Mouse (Mus musculus): ENCODE measurements around the gene Rcsd1. TPM values are rescaled to one million over a fixed set of nuclear protein-coding genes. Genes with fewer than 3 reads are reported as not detected.

Gene Rcsd1
- polyA plus RNA-seq, 1 experiment: 6.0 TPM

DNA sequence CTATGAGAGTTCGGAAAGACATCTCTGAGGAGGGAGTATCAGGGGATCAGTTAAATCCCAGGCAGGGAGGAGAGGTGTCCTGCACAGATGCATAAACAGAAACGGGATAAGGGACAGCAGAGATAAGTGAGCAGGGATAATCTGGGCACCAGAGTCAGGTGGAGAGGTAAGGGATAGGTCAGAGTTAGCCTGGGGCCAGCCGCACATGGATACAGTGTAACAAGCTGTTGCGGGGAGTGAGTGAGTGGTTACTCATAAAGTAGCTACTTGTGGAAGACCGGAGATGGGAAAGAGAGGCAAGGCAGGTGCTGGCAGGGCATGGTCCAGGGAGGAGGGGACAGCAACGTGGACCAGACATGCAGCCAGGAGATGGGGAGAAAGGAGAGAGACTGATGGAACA, 39.5 kb downstream of the Rcsd1 start:
- H3K4me3 ChIP-seq (ENCODE audit: insufficient read depth, low read length): no peak overlapping the region
- TF ChIP-seq CTCF (IDR thresholded peaks at IDR 0.05; ENCODE audit: extremely low read depth, insufficient read depth, low read length) (no peak), POLR2A (IDR thresholded peaks at IDR 0.05; ENCODE audit: extremely low read depth, insufficient read depth, low read length) (no peak)
- H3K4me1 ChIP-seq (ENCODE audit: control insufficient read depth, insufficient read depth, low read length): no peaks in the 10 kb centered on the region
- H3K27ac ChIP-seq (ENCODE audit: insufficient read depth, low read length): no peak overlapping the region

DNA sequence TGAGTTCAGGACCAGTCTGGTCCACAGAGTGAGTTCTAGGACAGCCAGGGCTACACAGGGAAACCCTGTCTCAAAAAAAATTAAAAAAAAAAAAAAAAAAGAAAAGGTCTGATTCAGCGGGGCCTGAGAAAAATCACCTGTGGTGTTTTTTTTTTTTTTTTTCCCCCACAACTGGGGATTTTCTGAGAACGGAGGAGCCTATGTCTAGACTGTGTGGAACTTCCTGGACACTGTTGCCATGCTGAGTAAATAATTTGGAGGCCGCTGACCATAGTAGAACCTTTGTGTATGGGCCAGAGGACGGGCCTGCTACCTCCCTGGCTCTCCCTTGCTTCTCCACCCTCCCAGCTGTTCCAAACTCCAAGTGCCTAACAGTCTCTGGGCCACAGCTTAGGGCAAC, 40.7 kb downstream of the Rcsd1 start:
- no peak for TF ChIP-seq POLR2A (IDR thresholded peaks at IDR 0.05; ENCODE audit: extremely low read depth, insufficient read depth, low read length)
- TF ChIP-seq CTCF (IDR thresholded peaks at IDR 0.05; ENCODE audit: extremely low read depth, insufficient read depth, low read length): no peak
- H3K27ac ChIP-seq (ENCODE audit: insufficient read depth, low read length): no peak overlapping the region
- no peaks in the 10 kb centered on the region for H3K4me1 ChIP-seq (ENCODE audit: control insufficient read depth, insufficient read depth, low read length)
- H3K4me3 ChIP-seq (ENCODE audit: insufficient read depth, low read length): no peak overlapping the region

DNA sequence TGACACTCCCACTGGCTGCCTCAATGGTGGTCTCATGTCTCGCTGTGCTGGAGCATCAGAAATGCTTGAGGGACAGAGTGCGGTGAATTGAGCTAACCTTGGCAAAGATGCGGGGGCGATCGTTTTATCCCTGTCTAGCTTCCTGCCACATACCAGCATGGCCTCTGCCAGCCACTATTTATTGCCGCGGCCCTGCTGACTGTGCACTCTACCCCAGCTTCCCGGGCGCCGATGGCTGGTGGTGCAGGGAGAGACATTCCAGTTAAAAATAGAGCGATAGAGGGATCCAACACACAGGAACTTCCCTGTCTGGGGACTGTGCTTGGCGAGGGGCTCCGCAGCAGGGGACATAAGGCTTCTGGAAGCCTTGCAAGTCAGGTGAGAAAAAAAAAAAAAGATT, 42.2 kb downstream of the Rcsd1 start:
- Histone ChIP-seq H3K27ac (ENCODE audit: insufficient read depth, low read length) (no peak overlapping the region), H3K4me1 (ENCODE audit: control insufficient read depth, insufficient read depth, low read length) (no peaks in the 10 kb centered on the region), H3K4me3 (ENCODE audit: insufficient read depth, low read length) (no peak overlapping the region)
- TF ChIP-seq CTCF (IDR thresholded peaks at IDR 0.05; ENCODE audit: extremely low read depth, insufficient read depth, low read length) (no peak), POLR2A (IDR thresholded peaks at IDR 0.05; ENCODE audit: extremely low read depth, insufficient read depth, low read length) (no peak)

DNA sequence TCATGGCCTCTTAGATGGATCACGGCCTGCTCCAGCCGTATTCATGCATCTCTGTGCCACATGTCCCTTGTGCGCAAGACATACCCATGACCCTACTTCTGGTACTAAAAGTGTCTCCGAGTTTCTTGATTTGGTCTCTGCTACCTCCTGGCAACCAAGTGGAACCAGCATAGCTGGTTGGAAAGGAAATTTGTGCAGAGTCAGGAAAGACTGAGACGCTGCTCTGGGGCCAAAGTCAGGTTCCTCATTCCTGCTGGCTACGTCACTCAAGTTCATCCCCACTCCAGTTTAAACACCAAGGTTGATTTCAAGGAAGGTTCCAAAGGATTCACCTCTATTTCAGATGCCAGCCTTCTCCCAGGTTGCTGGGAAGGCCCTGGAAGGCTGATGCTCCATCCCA, 42.6 kb downstream of the Rcsd1 start:
- no peak for TF ChIP-seq POLR2A (IDR thresholded peaks at IDR 0.05; ENCODE audit: extremely low read depth, insufficient read depth, low read length)
- TF ChIP-seq CTCF (IDR thresholded peaks at IDR 0.05; ENCODE audit: extremely low read depth, insufficient read depth, low read length): no peak
- Histone ChIP-seq H3K4me1 (ENCODE audit: control insufficient read depth, insufficient read depth, low read length) (no peaks in the 10 kb centered on the region), H3K4me3 (ENCODE audit: insufficient read depth, low read length) (no peak overlapping the region), H3K27ac (ENCODE audit: insufficient read depth, low read length) (no peak overlapping the region)

DNA sequence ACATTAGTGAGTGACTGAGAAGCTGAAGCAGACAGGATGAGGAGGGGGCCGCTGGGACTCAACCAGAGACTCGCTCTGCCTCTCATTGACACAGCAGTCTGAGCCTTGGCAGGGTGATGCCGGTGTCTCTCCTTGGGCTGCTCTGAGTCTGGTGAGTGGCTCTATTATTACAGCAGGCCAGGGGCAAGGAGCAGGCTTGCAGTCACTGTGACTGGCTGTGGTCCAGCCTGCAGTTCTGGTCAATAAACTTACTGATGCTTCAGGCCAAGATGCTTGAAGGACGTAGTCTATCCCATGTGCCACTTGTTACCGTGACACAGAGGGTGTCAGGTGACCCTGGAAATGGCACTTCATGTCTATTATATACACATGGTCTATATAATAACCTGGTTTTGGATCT, 43.8 kb downstream of the Rcsd1 start:
- TF ChIP-seq CTCF (IDR thresholded peaks at IDR 0.05; ENCODE audit: extremely low read depth, insufficient read depth, low read length): no peak
- no peak for TF ChIP-seq POLR2A (IDR thresholded peaks at IDR 0.05; ENCODE audit: extremely low read depth, insufficient read depth, low read length)
- H3K4me1 ChIP-seq (ENCODE audit: control insufficient read depth, insufficient read depth, low read length): no peaks in the 10 kb centered on the region
- H3K27ac ChIP-seq (ENCODE audit: insufficient read depth, low read length): no peak overlapping the region
- H3K4me3 ChIP-seq (ENCODE audit: insufficient read depth, low read length): no peak overlapping the region

DNA sequence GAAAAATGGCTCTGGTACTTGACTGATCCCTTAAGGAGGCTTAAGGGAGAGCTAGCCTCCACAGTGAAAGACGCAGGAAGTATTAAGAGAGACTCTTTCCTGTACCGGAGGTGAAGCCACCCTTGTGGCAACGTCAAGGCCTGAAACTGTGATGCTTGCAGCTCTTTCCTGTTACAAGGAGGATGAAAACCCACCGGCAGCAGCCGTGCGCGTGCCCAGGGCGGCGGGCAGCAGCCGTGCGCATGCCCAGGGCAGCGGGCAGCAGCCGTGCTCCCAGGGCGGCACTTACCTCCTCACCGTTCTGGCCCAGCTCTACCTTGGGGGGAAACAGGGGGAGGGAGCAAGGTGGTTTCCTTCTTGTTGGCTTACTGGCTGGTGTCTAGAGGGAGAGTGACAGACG, 46.3 kb downstream of the Rcsd1 start:
- TF ChIP-seq CTCF (IDR thresholded peaks at IDR 0.05; ENCODE audit: extremely low read depth, insufficient read depth, low read length) (no peak), POLR2A (IDR thresholded peaks at IDR 0.05; ENCODE audit: extremely low read depth, insufficient read depth, low read length) (no peak)
- 0 out of 2 replicates have a peak overlapping the region, but pooled peaks have one; percentile 11 for H3K27ac ChIP-seq (ENCODE audit: insufficient read depth, low read length)

DNA sequence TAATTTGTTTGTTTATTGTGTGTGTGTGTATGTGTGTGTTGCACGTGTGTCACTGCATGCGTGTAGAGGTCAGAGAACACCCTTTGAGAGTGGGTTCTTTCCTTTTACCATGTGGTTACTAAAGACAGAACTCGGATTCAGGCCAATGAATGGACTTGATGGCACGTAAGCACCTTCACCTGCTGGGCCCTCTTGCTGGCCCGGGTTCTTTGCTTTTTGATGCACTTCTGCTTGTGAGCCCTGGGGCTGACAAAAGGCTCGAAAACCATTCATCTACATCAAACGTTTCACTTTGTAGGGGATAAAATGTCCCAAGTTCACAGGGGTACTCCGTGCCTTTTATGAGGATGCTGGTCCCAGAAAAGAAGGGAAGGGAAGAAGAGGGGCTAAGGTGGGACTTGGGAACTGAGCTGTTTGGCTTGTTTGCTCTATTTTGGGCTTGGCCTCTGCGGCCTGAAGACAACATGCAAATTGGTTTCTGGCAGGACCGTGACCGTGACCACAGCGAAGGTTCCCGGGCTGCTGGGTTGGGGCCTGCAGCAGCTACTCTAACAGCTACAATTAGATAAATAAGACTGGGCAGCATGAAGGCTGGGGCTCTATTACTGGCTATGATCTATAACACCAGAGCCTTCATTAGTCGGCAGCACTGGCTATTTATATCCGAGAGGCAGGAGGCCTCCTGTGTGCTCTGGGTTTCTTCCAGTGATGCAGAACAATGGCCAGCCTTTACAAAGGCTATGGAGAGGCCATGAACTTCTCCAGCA, 46.9 kb downstream of the Rcsd1 start:
- H3K4me3 ChIP-seq (ENCODE audit: insufficient read depth, low read length): no peak overlapping the region
- TF ChIP-seq POLR2A (IDR thresholded peaks at IDR 0.05; ENCODE audit: extremely low read depth, insufficient read depth, low read length) (no peak), CTCF (IDR thresholded peaks at IDR 0.05; ENCODE audit: extremely low read depth, insufficient read depth, low read length) (no peak)
- no peak overlapping the region for H3K27ac ChIP-seq (ENCODE audit: insufficient read depth, low read length)
- no peaks in the 10 kb centered on the region for H3K4me1 ChIP-seq (ENCODE audit: control insufficient read depth, insufficient read depth, low read length)

More for the DNA sequence above, 46.3 kb downstream of the Rcsd1 start:
- Histone ChIP-seq H3K4me1 (ENCODE audit: control insufficient read depth, insufficient read depth, low read length) (no peaks in the 10 kb centered on the region), H3K4me3 (ENCODE audit: insufficient read depth, low read length) (no peak overlapping the region)

DNA sequence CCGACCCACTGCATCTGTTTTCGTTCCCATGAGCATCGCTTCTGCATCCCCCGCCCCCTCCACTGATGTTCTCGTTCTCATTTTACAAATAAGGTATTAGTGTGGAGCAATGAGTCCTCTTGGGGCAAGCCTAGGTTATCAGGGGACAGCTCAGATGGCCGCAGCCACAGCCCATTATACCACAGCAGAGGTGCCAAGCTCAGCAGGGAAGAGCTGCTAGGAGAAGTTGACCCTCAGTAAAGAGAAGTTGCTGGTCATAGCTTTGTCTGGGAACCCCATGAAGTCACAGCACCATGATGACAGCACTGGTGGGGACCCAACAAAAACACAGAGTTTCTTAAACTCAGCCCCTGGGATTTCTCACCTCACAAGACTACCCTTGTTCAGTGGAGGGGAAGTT, 47.8 kb downstream of the Rcsd1 start:
- TF ChIP-seq POLR2A (IDR thresholded peaks at IDR 0.05; ENCODE audit: extremely low read depth, insufficient read depth, low read length): no peak
- no peak for TF ChIP-seq CTCF (IDR thresholded peaks at IDR 0.05; ENCODE audit: extremely low read depth, insufficient read depth, low read length)
- H3K4me1 ChIP-seq (ENCODE audit: control insufficient read depth, insufficient read depth, low read length): no peaks in the 10 kb centered on the region
- no peak overlapping the region for H3K27ac ChIP-seq (ENCODE audit: insufficient read depth, low read length)
- H3K4me3 ChIP-seq (ENCODE audit: insufficient read depth, low read length): no peak overlapping the region

DNA sequence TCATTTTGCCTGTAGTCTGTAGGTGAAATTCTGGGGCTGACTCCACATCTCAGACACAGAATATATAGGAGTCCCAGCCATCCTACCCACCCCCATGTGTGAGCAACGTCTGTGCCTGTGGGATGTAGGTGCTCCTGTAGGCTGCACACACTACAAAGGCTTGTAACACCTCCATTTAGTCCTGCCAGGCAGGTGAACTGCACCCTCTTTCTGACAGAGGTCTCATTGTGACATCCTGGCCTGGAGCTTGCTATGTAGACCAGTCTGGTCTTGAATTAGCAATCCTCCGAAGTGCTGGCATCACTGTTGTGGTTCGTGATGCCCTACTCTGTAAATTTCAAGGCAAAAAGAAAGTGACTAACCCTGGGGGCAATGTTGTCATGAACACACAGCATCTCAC, 48.4 kb downstream of the Rcsd1 start:
- Histone ChIP-seq H3K4me3 (ENCODE audit: insufficient read depth, low read length) (no peak overlapping the region), H3K4me1 (ENCODE audit: control insufficient read depth, insufficient read depth, low read length) (no peaks in the 10 kb centered on the region), H3K27ac (ENCODE audit: insufficient read depth, low read length) (no peak overlapping the region)
- TF ChIP-seq POLR2A (IDR thresholded peaks at IDR 0.05; ENCODE audit: extremely low read depth, insufficient read depth, low read length) (no peak), CTCF (IDR thresholded peaks at IDR 0.05; ENCODE audit: extremely low read depth, insufficient read depth, low read length) (no peak)

DNA sequence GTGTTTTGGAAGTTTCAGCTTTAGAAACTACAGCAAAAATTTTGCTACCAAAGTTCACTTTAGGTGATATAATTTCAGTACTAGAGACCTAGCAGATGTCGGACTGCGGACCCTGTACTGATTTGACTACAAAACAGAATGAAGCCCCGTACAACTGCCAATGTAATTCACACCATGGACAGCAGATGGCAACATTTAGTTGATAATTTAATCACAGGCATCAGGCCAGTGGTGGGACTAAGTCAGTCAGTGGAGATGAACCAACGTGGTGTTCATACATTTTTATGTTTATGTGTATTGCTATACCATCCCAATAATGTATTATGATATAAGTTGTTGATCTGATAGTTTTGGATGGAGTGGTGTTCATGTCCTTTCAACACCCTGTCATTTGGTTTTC, 48.8 kb downstream of the Rcsd1 start:
- Histone ChIP-seq H3K4me3 (ENCODE audit: insufficient read depth, low read length) (no peak overlapping the region), H3K27ac (ENCODE audit: insufficient read depth, low read length) (no peak overlapping the region), H3K4me1 (ENCODE audit: control insufficient read depth, insufficient read depth, low read length) (no peaks in the 10 kb centered on the region)
- TF ChIP-seq CTCF (IDR thresholded peaks at IDR 0.05; ENCODE audit: extremely low read depth, insufficient read depth, low read length) (peak; percentile 73), POLR2A (IDR thresholded peaks at IDR 0.05; ENCODE audit: extremely low read depth, insufficient read depth, low read length) (no peak)
